Mouse (Mus musculus): ENCODE results near the gene Sema5b.

- TF ChIP-seq CTCF (IDR thresholded peaks at IDR 0.05; ENCODE audit: insufficient read depth, low read depth, low read length), result no peak
- TF ChIP-seq POLR2A (IDR thresholded peaks at IDR 0.05; ENCODE audit: insufficient read depth, low read depth, low read length), result no peak
Observed at GRCm38 (mm10) chr16:35630470-35631183, 89.7 kb downstream of the Sema5b start.
